Mouse (Mus musculus) lung, embryonic 16.5 days (tissue): ENCODE measurements around the gene Rbms3. TPM values are rescaled to one million over a fixed set of nuclear protein-coding genes. Genes with fewer than 3 reads are reported as not detected.
A peak's percentile ranks its signal among the peaks of the same experiment; 100 is the strongest.

Source experiments
- ATAC-seq: fragments of 200-750 bp; cut with Nextera tagmentation; 2 replicates; pipeline ENCODE4 v1.8.0; 2017; ENCODE audit warnings: low read depth, mild to moderate bottlenecking, moderate library complexity
- H3K27ac ChIP-seq: fragments of 300-500 bp; sonication (generic); 2 replicates; pipeline ENCODE4 v1.5.1; 2014; ENCODE audit warnings: mild to moderate bottlenecking, control low read depth, low read length
- H3K27me3 ChIP-seq: fragments of 300-500 bp; sonication (generic); 2 replicates; pipeline ENCODE4 v1.6.1; 2014; ENCODE audit warnings: low read depth, low read length, mixed read lengths; ENCODE audit not compliant: control insufficient read depth, insufficient read depth
- H3K36me3 ChIP-seq: fragments of 300-500 bp; sonication (generic); 2 replicates; pipeline ENCODE4 v1.6.1; 2014; ENCODE audit warnings: low read length; ENCODE audit not compliant: control insufficient read depth, insufficient read depth
- H3K4me1 ChIP-seq: fragments of 300-500 bp; sonication (generic); replicated peaks from 2 replicates; pipeline ENCODE4 v1.6.1; 2014; ENCODE audit warnings: low read length, mixed read lengths; ENCODE audit not compliant: control insufficient read depth, insufficient read depth
- H3K4me2 ChIP-seq: fragments of 300-500 bp; sonication (generic); 2 replicates; pipeline ENCODE4 v1.6.1; 2014; ENCODE audit warnings: low read depth, low read length, control low read depth
- H3K4me3 ChIP-seq: fragments of 300-500 bp; sonication (generic); 2 replicates; pipeline ENCODE4 v1.5.1; 2014; ENCODE audit warnings: mild to moderate bottlenecking, low read length, control low read depth
- H3K9ac ChIP-seq: fragments of 300-500 bp; sonication (generic); 2 replicates; pipeline ENCODE4 v1.6.1; 2014; ENCODE audit warnings: low read length, control low read depth
- H3K9me3 ChIP-seq: fragments of 300-500 bp; sonication (generic); 2 replicates; pipeline ENCODE4 v1.6.1; 2016; ENCODE audit warnings: low read length; ENCODE audit not compliant: control insufficient read depth
- WGBS: fragments of 180-500 bp; shearing (Covaris S2); extraction: QIAGEN DNeasy Blood & Tissue Kit; methylation state at CpG from one replicate; pipeline ENCODE4 v1.1.7; 2014; 5-methylcytosine and 5-hydroxymethylcytosine counted together
- polyA plus RNA-seq: library from polyadenylated mRNA; unstranded; fragments of >200 nt; fragmentation: Nextera tagmentation; extraction: Ambion mirVana; gene quantifications from 2 replicates; pipeline ENCODE4 v1.2.1, GENCODE M21; 2015

Gene Rbms3
- polyA plus RNA-seq, 1 experiment from 2014 or later = 104 TPM

DNA sequence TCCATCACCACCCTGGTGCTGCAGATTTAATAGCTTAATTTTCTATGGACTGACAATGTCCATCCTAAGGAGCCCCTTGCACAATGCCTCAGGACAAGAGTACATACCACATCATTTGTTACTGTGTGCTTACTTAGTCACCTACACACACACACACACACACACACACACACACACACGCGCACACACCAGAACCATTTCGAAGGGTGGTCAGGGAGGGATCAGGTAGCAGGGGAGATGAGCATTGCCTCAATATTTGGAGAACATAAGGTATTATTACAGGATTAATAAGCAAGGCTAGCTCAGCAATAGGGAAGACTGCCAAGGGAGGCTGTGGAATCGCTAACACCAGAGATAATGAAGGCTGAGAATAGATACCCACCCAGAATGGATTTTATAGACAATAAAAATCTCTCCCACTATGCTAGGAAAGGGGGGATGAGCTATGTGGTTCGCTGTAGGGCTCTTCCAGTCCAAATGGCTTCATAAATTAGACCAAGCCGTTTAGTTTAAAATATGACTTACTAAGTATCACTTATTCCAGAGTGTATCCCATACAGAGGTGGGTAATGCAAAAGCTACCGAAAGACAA is 429.6 kb downstream of the Rbms3 start:
- peaks cover 3% of the 10 kb centered on the region; the same call in 1 of the 2 replicates for H3K36me3 ChIP-seq
- 82% methylated on average over 7 of the region's 7 CpGs for WGBS
- H3K4me3 ChIP-seq = no peak overlapping the region
- H3K4me2 ChIP-seq = no peak overlapping the region
- no peak overlapping the region for H3K9ac ChIP-seq
- H3K4me1 ChIP-seq = peaks cover 5% of the 10 kb centered on the region; the same call in 1 of the 2 replicates
- no peaks in the 10 kb centered on the region for H3K9me3 ChIP-seq
- H3K27ac ChIP-seq = no peak overlapping the region
- H3K27me3 ChIP-seq = no peaks in the 10 kb centered on the region
- ATAC-seq = no peak

DNA sequence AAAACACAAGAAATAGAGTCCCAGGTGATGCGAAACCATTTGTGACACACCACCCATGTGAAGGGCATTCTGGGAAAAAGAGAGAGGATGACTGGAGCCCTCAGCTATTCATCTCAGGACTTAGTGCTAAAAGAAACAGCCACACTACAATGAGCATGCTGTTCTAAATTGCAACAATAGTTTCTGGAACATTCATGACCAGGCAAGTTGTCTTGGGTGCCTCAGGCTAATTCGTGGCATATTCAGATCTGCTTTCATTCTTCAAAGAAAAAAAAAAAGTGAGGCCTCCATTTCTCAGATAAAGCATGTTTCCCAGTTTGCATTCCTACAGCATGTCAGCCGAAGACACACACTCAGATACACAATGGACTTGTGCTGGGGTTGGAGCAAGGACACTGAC is 432.2 kb downstream of the Rbms3 start:
- Histone ChIP-seq H3K4me3 (no peak overlapping the region), H3K36me3 (peaks cover under 1% of the 10 kb centered on the region; the same call in 1 of the 2 replicates), H3K27ac (no peak overlapping the region), H3K4me2 (no peak overlapping the region), H3K27me3 (no peaks in the 10 kb centered on the region), H3K9ac (no peak overlapping the region), H3K4me1 (peaks cover 19% of the 10 kb centered on the region), H3K9me3 (no peaks in the 10 kb centered on the region)
- no peak for ATAC-seq
- 78% methylated on average over 3 of the region's 3 CpGs for WGBS

DNA sequence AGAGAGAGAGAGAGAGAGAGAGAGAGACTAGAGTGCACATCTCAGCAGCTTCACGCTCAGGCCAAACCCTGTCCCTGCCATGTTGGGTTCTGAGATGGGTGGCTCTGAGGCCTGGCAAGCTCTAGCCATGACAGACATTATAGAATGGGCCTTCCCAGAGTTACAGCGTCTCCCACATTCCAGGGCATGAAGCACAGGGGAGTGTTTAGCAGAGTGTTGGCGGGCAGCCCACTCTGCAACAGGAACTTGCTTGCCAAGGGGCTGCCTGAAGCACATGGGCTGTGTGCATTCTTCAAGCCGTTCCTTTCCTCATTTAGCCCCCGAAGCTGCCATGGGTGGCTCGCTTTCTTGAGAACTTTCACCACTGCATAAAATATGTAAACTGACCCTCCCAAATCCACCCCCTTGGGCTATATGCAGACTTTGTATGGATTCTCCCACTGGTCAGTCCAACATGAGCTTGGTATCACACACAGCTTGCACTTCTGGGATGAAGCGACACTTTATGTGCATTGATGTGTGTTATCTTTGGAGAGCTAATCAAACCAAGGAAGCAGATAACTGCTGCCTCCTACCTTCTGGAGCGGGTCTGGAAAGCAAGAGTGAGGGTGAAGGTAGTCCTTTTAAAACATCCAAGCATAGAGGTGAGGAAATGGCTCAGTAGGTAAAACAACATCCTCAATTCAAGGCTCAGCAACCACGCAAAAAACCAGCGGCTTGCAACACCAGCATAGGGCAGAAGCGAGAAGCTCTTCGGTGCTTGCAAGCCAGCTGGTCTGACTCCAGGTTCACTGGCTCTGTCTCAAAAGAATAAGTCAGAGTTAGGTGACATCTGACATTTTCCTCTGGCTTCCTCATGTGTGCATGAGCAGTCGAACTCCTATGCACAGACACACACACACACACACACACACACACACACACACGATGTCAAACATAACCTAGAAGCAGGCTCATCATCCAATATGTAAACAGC is 436.9 kb downstream of the Rbms3 start:
- Histone ChIP-seq H3K9me3 (no peaks in the 10 kb centered on the region), H3K4me2 (peak overlapping the region; percentile 38), H3K27me3 (no peaks in the 10 kb centered on the region), H3K9ac (0 out of 2 replicates have a peak overlapping the region, but pooled peaks have one; percentile 12), H3K27ac (peak overlapping the region; percentile 91), H3K36me3 (peaks cover 5% of the 10 kb centered on the region; the same call in 1 of the 2 replicates), H3K4me1 (peaks cover 32% of the 10 kb centered on the region), H3K4me3 (no peak overlapping the region)
- WGBS = 21% methylated on average over 14 of the region's 14 CpGs
- peak; percentile 97 for ATAC-seq

DNA sequence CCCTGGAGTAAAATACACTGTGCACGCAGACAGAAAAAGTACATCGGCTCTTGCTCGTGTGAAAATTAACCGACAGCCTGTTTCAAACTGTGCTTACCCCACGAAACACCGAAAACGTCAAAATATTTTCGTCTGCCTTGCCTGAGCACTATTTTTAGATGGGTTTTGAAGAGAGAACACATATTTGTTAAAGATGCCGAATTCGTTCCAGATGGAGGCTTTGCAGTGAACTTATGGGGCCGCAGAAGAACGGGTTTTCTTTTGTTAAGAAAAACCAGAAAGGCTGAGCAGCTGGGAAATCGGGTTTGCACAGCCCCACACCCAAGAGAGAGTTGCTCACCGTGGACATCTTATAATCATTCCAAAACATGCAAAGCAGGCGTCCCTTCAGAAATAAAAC is 437.6 kb downstream of the Rbms3 start:
- Histone ChIP-seq H3K9ac (no peak overlapping the region), H3K4me1 (peaks cover 34% of the 10 kb centered on the region), H3K9me3 (no peaks in the 10 kb centered on the region), H3K27ac (peak overlapping the region; percentile 91), H3K4me3 (no peak overlapping the region), H3K27me3 (no peaks in the 10 kb centered on the region), H3K36me3 (peaks cover 5% of the 10 kb centered on the region; the same call in 1 of the 2 replicates), H3K4me2 (peak overlapping the region; percentile 12; the same call in 1 of the 2 replicates)
- WGBS = 42% methylated on average over 15 of the region's 15 CpGs
- peak; percentile 21; the same call in 1 of the 2 replicates for ATAC-seq

DNA sequence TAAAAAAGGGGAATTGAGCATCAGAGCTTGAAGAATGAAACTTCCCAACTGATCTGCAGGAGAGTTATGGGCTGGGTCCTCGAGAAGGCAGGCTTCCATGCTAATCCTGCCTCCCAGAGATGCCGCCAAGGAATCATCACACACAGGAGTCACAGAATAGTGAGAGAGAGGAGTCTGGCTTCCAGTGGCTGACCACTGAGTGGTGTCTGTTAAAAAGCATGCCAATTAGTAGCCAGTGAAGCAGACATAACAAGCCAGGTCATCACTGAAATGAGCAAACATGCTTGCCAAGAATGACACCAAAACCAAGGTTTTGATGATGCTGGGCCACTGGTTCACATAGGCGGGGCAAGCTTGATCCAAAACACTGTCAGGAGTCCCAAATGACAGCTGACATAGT is 441.3 kb downstream of the Rbms3 start:
- 62% methylated on average over 3 of the region's 3 CpGs for WGBS
- H3K27ac ChIP-seq = peak overlapping the region; percentile 1

DNA sequence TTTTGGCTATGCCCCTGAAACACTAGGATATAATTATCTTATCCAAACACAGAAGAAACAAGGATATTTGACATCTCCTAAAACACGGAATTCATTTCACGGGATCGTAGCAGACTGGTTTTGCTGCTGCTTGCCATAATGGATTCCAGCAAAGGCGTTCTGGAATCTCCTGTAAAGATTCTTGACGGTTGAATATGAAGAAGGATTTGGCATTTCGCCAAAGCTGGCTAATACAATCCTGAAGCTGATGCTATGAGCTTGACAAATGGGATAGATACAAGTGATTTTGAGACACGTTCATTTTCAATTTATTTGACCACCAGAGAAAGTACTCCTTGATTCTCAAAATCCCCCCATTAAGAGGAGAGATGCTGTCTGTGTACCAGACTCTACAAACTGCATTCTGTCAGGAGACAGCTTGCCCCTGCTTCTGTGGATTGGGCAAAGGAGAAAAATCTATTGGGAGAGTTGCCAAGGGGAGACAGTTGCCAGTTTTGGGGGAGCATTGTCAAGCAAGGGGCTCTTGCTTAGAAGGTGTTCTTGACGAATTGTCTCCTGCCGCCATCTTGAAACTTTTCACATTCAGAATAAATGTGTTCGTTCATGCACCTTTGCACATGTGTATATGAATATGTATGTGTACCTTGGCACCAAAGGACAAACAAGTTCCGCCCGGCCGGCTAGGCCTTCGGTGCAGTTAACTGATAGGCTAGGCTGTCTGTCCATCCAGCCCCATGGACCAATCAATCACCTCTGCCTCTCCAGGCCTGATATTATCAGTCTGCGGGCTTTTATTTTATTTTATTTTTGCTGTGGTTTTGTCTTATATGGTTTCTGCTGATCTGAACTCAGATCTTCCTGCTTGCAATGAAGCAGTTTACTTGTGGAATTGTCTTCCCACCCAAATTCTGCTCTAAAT is 442.3 kb downstream of the Rbms3 start:
- no peak for ATAC-seq
- H3K4me2 ChIP-seq = no peak overlapping the region
- peaks cover 5% of the 10 kb centered on the region; the same call in 1 of the 2 replicates for H3K36me3 ChIP-seq
- H3K9ac ChIP-seq = no peak overlapping the region
- H3K9me3 ChIP-seq = no peaks in the 10 kb centered on the region
- H3K27ac ChIP-seq = no peak overlapping the region
- H3K27me3 ChIP-seq = no peaks in the 10 kb centered on the region
- H3K4me3 ChIP-seq = no peak overlapping the region
- whole genome bisulfite sequencing = 60% methylated on average over 15 of the region's 15 CpGs
- H3K4me1 ChIP-seq = peaks cover 17% of the 10 kb centered on the region

More for the DNA sequence above, 441.3 kb downstream of the Rbms3 start:
- no peak overlapping the region for H3K9ac ChIP-seq
- H3K36me3 ChIP-seq = peaks cover 5% of the 10 kb centered on the region; the same call in 1 of the 2 replicates
- H3K27me3 ChIP-seq = no peaks in the 10 kb centered on the region
- H3K4me2 ChIP-seq = no peak overlapping the region
- H3K4me1 ChIP-seq = peaks cover 25% of the 10 kb centered on the region
- no peak for ATAC-seq
- H3K4me3 ChIP-seq = no peak overlapping the region
- no peaks in the 10 kb centered on the region for H3K9me3 ChIP-seq

DNA sequence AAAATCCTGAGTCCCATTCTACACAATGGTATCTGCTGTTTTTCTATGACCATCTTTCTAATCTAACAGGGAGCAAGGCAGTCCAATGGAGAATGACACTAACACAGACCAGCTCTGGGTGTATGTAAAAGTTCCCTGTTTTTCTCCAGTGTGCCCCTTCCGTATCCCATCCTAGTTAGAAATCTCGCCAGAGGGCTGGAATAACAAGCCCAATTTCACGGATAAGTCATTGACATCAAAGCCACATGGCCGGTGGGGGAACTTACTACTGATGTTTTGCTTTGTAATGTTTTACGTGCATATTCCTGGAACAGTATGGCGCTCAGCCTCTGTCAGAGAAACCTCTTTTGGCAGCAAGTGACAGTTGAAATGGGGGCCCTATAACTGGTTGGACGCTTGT is 449.1 kb downstream of the Rbms3 start:
- Histone ChIP-seq H3K27me3 (no peaks in the 10 kb centered on the region), H3K4me2 (no peak overlapping the region), H3K36me3 (no peaks in the 10 kb centered on the region), H3K4me1 (peaks cover 9% of the 10 kb centered on the region; the same call in 1 of the 2 replicates), H3K4me3 (no peak overlapping the region), H3K9ac (no peak overlapping the region), H3K9me3 (no peaks in the 10 kb centered on the region), H3K27ac (no peak overlapping the region)
- no peak for ATAC-seq
- 82% methylated on average over 7 of the region's 7 CpGs for WGBS

DNA sequence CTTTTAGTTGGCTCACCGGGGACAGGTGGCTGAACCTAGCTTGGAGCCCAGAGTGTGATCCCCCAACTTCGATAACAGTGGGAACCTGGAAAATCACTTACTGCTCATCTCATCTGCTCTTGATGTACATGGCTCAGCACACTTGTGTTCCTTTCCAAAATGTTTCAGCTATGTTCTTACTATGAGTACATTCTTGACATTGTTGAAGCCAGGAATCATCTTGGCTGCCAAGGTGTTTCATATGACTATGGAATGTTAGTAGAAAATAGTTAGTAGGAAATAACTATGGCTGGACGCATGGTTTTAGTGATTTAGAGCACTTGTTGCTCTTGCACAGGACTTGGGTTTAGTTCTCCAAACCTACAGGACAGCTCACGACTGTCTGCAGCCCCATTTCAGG is 451.3 kb downstream of the Rbms3 start:
- WGBS = 81% methylated on average over 4 of the region's 4 CpGs
- no peak overlapping the region for H3K4me3 ChIP-seq
- H3K9me3 ChIP-seq = no peaks in the 10 kb centered on the region
- no peak for ATAC-seq
- H3K4me1 ChIP-seq = peaks cover 9% of the 10 kb centered on the region; the same call in 1 of the 2 replicates
- no peaks in the 10 kb centered on the region for H3K27me3 ChIP-seq
- H3K36me3 ChIP-seq = no peaks in the 10 kb centered on the region
- H3K9ac ChIP-seq = no peak overlapping the region
- no peak overlapping the region for H3K4me2 ChIP-seq
- no peak overlapping the region for H3K27ac ChIP-seq
